Mouse (Mus musculus): ENCODE data around the gene Zfp692. TPM values are rescaled to one million over a fixed set of nuclear protein-coding genes. Genes with fewer than 3 reads are reported as not detected.

The Zfp692 gene
- polyA plus RNA-seq, 1 experiment from 2014 or later: 16.2 TPM

GRCm38 (mm10) chr11:58323570-58324340, 16.9 kb downstream of the Zfp692 start:
- Histone ChIP-seq H3K9ac (peak overlapping the region; percentile 68), H3K4me1 (replicated peaks; ENCODE audit: control insufficient read depth, insufficient read depth, low read length) (peaks cover 19% of the 10 kb centered on the region), H3K27ac (peak overlapping the region; percentile 92), H3K4me3 (replicated peaks; ENCODE audit: low read length) (peak overlapping the region; percentile 50), H3K36me3 (replicated peaks; ENCODE audit: control insufficient read depth, insufficient read depth) (peaks cover 26% of the 10 kb centered on the region), H3K9me3 (ENCODE audit: control insufficient read depth, low read length) (peaks cover 3% of the 10 kb centered on the region; the same call in 1 of the 2 replicates), H3K27me3 (ENCODE audit: control insufficient read depth, insufficient read depth, low read length) (no peaks in the 10 kb centered on the region), H3K4me2 (replicated peaks) (peak overlapping the region; percentile 90)
- peak; percentile 47 for DNase-seq (ENCODE audit: low spot score)
- ATAC-seq (ENCODE audit: low FRiP score): no peak; the same call in 1 of the 2 replicates
- WGBS: 11% methylated on average over 24 of the region's 24 CpGs

GRCm38 (mm10) chr11:58324614-58325229, 17.9 kb downstream of the Zfp692 start:
- ATAC-seq (ENCODE audit: low FRiP score) (no peak), DNase-seq (ENCODE audit: low spot score) (no peak)
- peaks cover 3% of the 10 kb centered on the region; the same call in 1 of the 2 replicates for H3K9me3 ChIP-seq (ENCODE audit: control insufficient read depth, low read length)
- H3K27me3 ChIP-seq (ENCODE audit: control insufficient read depth, insufficient read depth, low read length): no peaks in the 10 kb centered on the region
- WGBS: 89% methylated on average over 3 of the region's 3 CpGs
- no peak overlapping the region for H3K9ac ChIP-seq
- H3K4me2 ChIP-seq (replicated peaks): no peak overlapping the region
- no peak overlapping the region for H3K4me3 ChIP-seq (replicated peaks; ENCODE audit: low read length)
- H3K36me3 ChIP-seq (replicated peaks; ENCODE audit: control insufficient read depth, insufficient read depth): peaks cover 17% of the 10 kb centered on the region
- no peak overlapping the region for H3K27ac ChIP-seq
- H3K4me1 ChIP-seq (replicated peaks; ENCODE audit: control insufficient read depth, insufficient read depth, low read length): peaks cover 27% of the 10 kb centered on the region

- Histone ChIP-seq H3K9me3 (ENCODE audit: control insufficient read depth, low read length) (peaks cover 3% of the 10 kb centered on the region; the same call in 1 of the 2 replicates), H3K27me3 (ENCODE audit: control insufficient read depth, insufficient read depth, low read length) (no peaks in the 10 kb centered on the region), H3K27ac (no peak overlapping the region), H3K4me3 (replicated peaks; ENCODE audit: low read length) (no peak overlapping the region), H3K36me3 (replicated peaks; ENCODE audit: control insufficient read depth, insufficient read depth) (peaks cover 15% of the 10 kb centered on the region), H3K4me2 (replicated peaks) (no peak overlapping the region), H3K4me1 (replicated peaks; ENCODE audit: control insufficient read depth, insufficient read depth, low read length) (peaks cover 33% of the 10 kb centered on the region), H3K9ac (no peak overlapping the region)
- no peak for ATAC-seq (ENCODE audit: low FRiP score)
- WGBS: 91% methylated on average over 3 of the region's 3 CpGs
- DNase-seq (ENCODE audit: low spot score): no peak
Measured at GRCm38 (mm10) chr11:58326781-58327180, 19.9 kb downstream of the Zfp692 start.

- H3K4me2 ChIP-seq (replicated peaks): peak overlapping the region; percentile 74
- DNase-seq (ENCODE audit: low spot score): no peak
- peaks cover 41% of the 10 kb centered on the region for H3K36me3 ChIP-seq (replicated peaks; ENCODE audit: control insufficient read depth, insufficient read depth)
- peak overlapping the region; percentile 21 for H3K27ac ChIP-seq
- ATAC-seq (ENCODE audit: low FRiP score): peak; percentile 42; the same call in 1 of the 2 replicates
- peak overlapping the region; percentile 56 for H3K4me3 ChIP-seq (replicated peaks; ENCODE audit: low read length)
- no peaks in the 10 kb centered on the region for H3K27me3 ChIP-seq (ENCODE audit: control insufficient read depth, insufficient read depth, low read length)
- H3K9ac ChIP-seq: peak overlapping the region; percentile 81
- H3K4me1 ChIP-seq (replicated peaks; ENCODE audit: control insufficient read depth, insufficient read depth, low read length): peaks cover 32% of the 10 kb centered on the region
- peaks cover 3% of the 10 kb centered on the region; the same call in 1 of the 2 replicates for H3K9me3 ChIP-seq (ENCODE audit: control insufficient read depth, low read length)
- WGBS: 0% methylated on average over 21 of the region's 21 CpGs
Measured at GRCm38 (mm10) chr11:58329906-58330275, 23.0 kb downstream of the Zfp692 start.

GRCm38 (mm10) chr11:58330276-58331148, 23.6 kb downstream of the Zfp692 start, which contains the start of the genes Zfp672 and Sh3bp5l:
TSS of gene Zfp672 (minus strand) at chr11:58330339.
TSS of gene Sh3bp5l (plus strand) at chr11:58330724.
- Histone ChIP-seq H3K27ac (peak within 1 kb of the TSS; percentile 78), H3K4me1 (replicated peaks; ENCODE audit: control insufficient read depth, insufficient read depth, low read length) (peaks cover 32% of the 10 kb centered on the region), H3K4me2 (replicated peaks) (peak within 1 kb of the TSS; percentile 74), H3K9me3 (ENCODE audit: control insufficient read depth, low read length) (peaks cover 3% of the 10 kb centered on the region; the same call in 1 of the 2 replicates), H3K4me3 (replicated peaks; ENCODE audit: low read length) (peak within 1 kb of the TSS; percentile 56), H3K9ac (peak within 1 kb of the TSS; percentile 81), H3K36me3 (replicated peaks; ENCODE audit: control insufficient read depth, insufficient read depth) (peaks cover 43% of the 10 kb centered on the region), H3K27me3 (ENCODE audit: control insufficient read depth, insufficient read depth, low read length) (no peaks in the 10 kb centered on the region)
- under 1% methylated on average over 52 of the region's 52 CpGs for WGBS
- peak; percentile 96 for ATAC-seq (ENCODE audit: low FRiP score)
- DNase-seq (ENCODE audit: low spot score): peak; percentile 96

GRCm38 (mm10) chr11:58331149-58331495, 24.3 kb downstream of the Zfp692 start:
- Histone ChIP-seq H3K27ac (peak overlapping the region; percentile 78; the same call in 1 of the 2 replicates), H3K36me3 (replicated peaks; ENCODE audit: control insufficient read depth, insufficient read depth) (peaks cover 47% of the 10 kb centered on the region), H3K4me1 (replicated peaks; ENCODE audit: control insufficient read depth, insufficient read depth, low read length) (peaks cover 32% of the 10 kb centered on the region), H3K4me2 (replicated peaks) (peak overlapping the region; percentile 74), H3K9ac (peak overlapping the region; percentile 81), H3K9me3 (ENCODE audit: control insufficient read depth, low read length) (peaks cover 3% of the 10 kb centered on the region; the same call in 1 of the 2 replicates), H3K4me3 (replicated peaks; ENCODE audit: low read length) (peak overlapping the region; percentile 56), H3K27me3 (ENCODE audit: control insufficient read depth, insufficient read depth, low read length) (no peaks in the 10 kb centered on the region)
- 19% methylated on average over 10 of the region's 10 CpGs for WGBS
- no peak for DNase-seq (ENCODE audit: low spot score)
- no peak for ATAC-seq (ENCODE audit: low FRiP score)

- Histone ChIP-seq H3K27me3 (ENCODE audit: control insufficient read depth, insufficient read depth, low read length) (no peaks in the 10 kb centered on the region), H3K4me3 (replicated peaks; ENCODE audit: low read length) (peak overlapping the region; percentile 56), H3K36me3 (replicated peaks; ENCODE audit: control insufficient read depth, insufficient read depth) (peaks cover 51% of the 10 kb centered on the region), H3K27ac (no peak overlapping the region), H3K4me1 (replicated peaks; ENCODE audit: control insufficient read depth, insufficient read depth, low read length) (peaks cover 32% of the 10 kb centered on the region), H3K9ac (peak overlapping the region; percentile 81), H3K4me2 (replicated peaks) (peak overlapping the region; percentile 74), H3K9me3 (ENCODE audit: control insufficient read depth, low read length) (peaks cover 3% of the 10 kb centered on the region; the same call in 1 of the 2 replicates)
- 88% methylated on average over 6 of the region's 6 CpGs for WGBS
- ATAC-seq (ENCODE audit: low FRiP score) (no peak), DNase-seq (ENCODE audit: low spot score) (no peak)
Measured at GRCm38 (mm10) chr11:58331546-58331945, 24.7 kb downstream of the Zfp692 start.

- no peak overlapping the region for H3K27ac ChIP-seq
- DNase-seq (ENCODE audit: low spot score) (no peak), ATAC-seq (ENCODE audit: low FRiP score) (no peak)
- no peaks in the 10 kb centered on the region for H3K27me3 ChIP-seq (ENCODE audit: control insufficient read depth, insufficient read depth, low read length)
- no peak overlapping the region for H3K4me3 ChIP-seq (replicated peaks; ENCODE audit: low read length)
- H3K9me3 ChIP-seq (ENCODE audit: control insufficient read depth, low read length): no peaks in the 10 kb centered on the region
- H3K4me2 ChIP-seq (replicated peaks): no peak overlapping the region
- WGBS: 77% methylated on average over 3 of the region's 3 CpGs
- H3K9ac ChIP-seq: no peak overlapping the region
- H3K4me1 ChIP-seq (replicated peaks; ENCODE audit: control insufficient read depth, insufficient read depth, low read length): peaks cover 22% of the 10 kb centered on the region
- peaks cover 62% of the 10 kb centered on the region for H3K36me3 ChIP-seq (replicated peaks; ENCODE audit: control insufficient read depth, insufficient read depth)
Measured at GRCm38 (mm10) chr11:58334746-58335145, 27.9 kb downstream of the Zfp692 start.
